Mouse (Mus musculus): ENCODE results near the gene Zfp846. TPM values are rescaled to one million over a fixed set of nuclear protein-coding genes. Genes with fewer than 3 reads are reported as not detected.

Gene Zfp846
- total and polyA plus RNA-seq, 3 experiments: 10.2 to 11.2 TPM; not detected in 1

DNA sequence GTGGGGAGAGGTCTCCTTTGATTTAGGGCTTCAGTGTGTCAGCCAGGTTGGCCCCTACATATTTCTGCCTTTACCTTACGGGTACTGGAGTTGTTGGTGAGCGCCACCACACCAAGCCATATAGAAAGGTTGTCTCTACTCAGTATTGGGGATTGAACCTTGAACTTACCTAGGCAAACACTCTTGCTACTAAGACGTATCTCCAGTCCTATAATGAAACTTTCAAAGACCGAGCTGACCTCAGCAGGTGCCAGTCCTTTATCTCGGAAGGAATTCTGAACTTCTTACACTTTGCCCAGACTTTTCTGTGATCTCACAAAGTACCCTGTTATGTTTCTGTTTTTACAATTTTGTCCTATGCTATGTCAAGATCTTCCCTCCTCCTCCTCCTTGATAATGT, 30.9 kb downstream of the Zfp846 start:
- no peak for DNase-seq (ENCODE audit: low read depth, low spot score)
- Histone ChIP-seq H3K27ac (ENCODE audit: control insufficient read depth, low read depth, low read length) (no peak overlapping the region), H3K4me1 (ENCODE audit: control insufficient read depth in 1 of 2, insufficient read depth in 2 of 2, low read length in 2 of 2) (no peaks in the 10 kb centered on the region), H3K27me3 (ENCODE audit: control insufficient read depth in 1 of 2, insufficient read depth in 2 of 2, low read length in 2 of 2) (no peaks in the 10 kb centered on the region), H3K9me3 (replicated peaks; ENCODE audit: insufficient read depth, low read length) (no peaks in the 10 kb centered on the region), H3K79me2 (ENCODE audit: control insufficient read depth, insufficient read depth, low read length, poor library complexity) (peaks cover 3% of the 10 kb centered on the region; the same call in 1 of the 2 replicates), H3K36me3 (ENCODE audit: control insufficient read depth in 1 of 2, insufficient read depth in 2 of 2, low read length in 2 of 2) (peaks cover 0 to 6% of the 10 kb centered on the region in 2 experiments; a peak in 2 of 4 replicates), H3K4me3 (ENCODE audit: control insufficient read depth in 1 of 2, insufficient read depth in 1 of 2, low read depth in 2 of 2, low read length in 2 of 2) (no peak overlapping the region), H3K9ac (ENCODE audit: control insufficient read depth, low read depth, low read length, poor library complexity, severe bottlenecking) (no peak overlapping the region)
- TF ChIP-seq TCF12 (IDR thresholded peaks at IDR 0.05; ENCODE audit: low read depth, low read length): no peak
- no peak for TF ChIP-seq CHD1 (IDR thresholded peaks at IDR 0.05; ENCODE audit: low read depth, low read length)
- no peak for TF ChIP-seq UBTF (IDR thresholded peaks at IDR 0.05; ENCODE audit: borderline replicate concordance, insufficient read depth, low read depth, low read length)
- TF ChIP-seq SIN3A (IDR thresholded peaks at IDR 0.05; ENCODE audit: low read length): no peak
- TF ChIP-seq TBP (IDR thresholded peaks at IDR 0.05; ENCODE audit: low read depth, low read length): no peak
- no peak for TF ChIP-seq MYC (IDR thresholded peaks at IDR 0.05; ENCODE audit: low read depth, low read length)
- TF ChIP-seq USF2 (IDR thresholded peaks at IDR 0.05; ENCODE audit: borderline replicate concordance in 1 of 2, insufficient read depth in 1 of 2, low read depth in 1 of 2, low read length in 2 of 2): no peak
- no peak for TF ChIP-seq CTCF (IDR thresholded peaks at IDR 0.05 in 2 of 3, conservative IDR thresholded peaks at IDR 0.05 in 1 of 3; ENCODE audit: control insufficient read depth in 1 of 3, insufficient read depth in 1 of 3, low read depth in 2 of 3, low read length in 3 of 3, poor library complexity in 1 of 3, severe bottlenecking in 1 of 3)
- TF ChIP-seq RAD21 (IDR thresholded peaks at IDR 0.05; ENCODE audit: low read depth, low read length): no peak
- no peak for TF ChIP-seq MYB (IDR thresholded peaks at IDR 0.05; ENCODE audit: low read depth, low read length)

DNA sequence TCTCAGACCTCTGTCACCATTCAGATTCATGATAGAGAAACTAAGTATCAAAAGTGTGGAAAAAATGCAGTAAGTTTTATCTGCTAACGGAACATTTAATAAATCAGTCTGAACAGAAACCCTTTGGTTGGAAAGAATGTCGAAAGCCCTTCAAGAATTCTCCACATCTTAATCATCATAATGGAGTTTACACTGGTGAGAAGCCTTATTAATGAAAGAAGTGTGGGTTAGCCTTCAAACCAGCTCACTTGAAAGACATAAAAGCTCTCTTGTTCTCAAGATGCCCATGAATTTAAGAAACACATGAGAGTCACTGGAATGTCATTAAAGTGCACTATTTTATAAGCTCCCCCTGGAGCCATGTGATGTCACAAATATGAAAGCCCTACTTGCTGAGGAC, 35.6 kb downstream of the Zfp846 start:
- Histone ChIP-seq H3K4me3 (ENCODE audit: control insufficient read depth in 1 of 2, insufficient read depth in 1 of 2, low read depth in 2 of 2, low read length in 2 of 2) (no peak overlapping the region), H3K9ac (ENCODE audit: control insufficient read depth, low read depth, low read length, poor library complexity, severe bottlenecking) (no peak overlapping the region), H3K79me2 (ENCODE audit: control insufficient read depth, insufficient read depth, low read length, poor library complexity) (no peaks in the 10 kb centered on the region), H3K27me3 (ENCODE audit: control insufficient read depth in 1 of 2, insufficient read depth in 2 of 2, low read length in 2 of 2) (no peaks in the 10 kb centered on the region), H3K4me1 (ENCODE audit: control insufficient read depth in 1 of 2, insufficient read depth in 2 of 2, low read length in 2 of 2) (no peaks in the 10 kb centered on the region), H3K36me3 (ENCODE audit: control insufficient read depth in 1 of 2, insufficient read depth in 2 of 2, low read length in 2 of 2) (no peaks in the 10 kb centered on the region), H3K9me3 (replicated peaks; ENCODE audit: insufficient read depth, low read length) (no peaks in the 10 kb centered on the region), H3K27ac (ENCODE audit: control insufficient read depth, low read depth, low read length) (no peak overlapping the region)
- TF ChIP-seq MXI1 (IDR thresholded peaks at IDR 0.05; ENCODE audit: low read depth, low read length) (no peak), E2F4 (IDR thresholded peaks at IDR 0.05; ENCODE audit: borderline replicate concordance, low read depth, low read length) (no peak), TCF12 (IDR thresholded peaks at IDR 0.05; ENCODE audit: low read depth, low read length) (no peak), USF2 (IDR thresholded peaks at IDR 0.05; ENCODE audit: borderline replicate concordance in 1 of 2, insufficient read depth in 1 of 2, low read depth in 1 of 2, low read length in 2 of 2) (no peak), CHD1 (IDR thresholded peaks at IDR 0.05; ENCODE audit: low read depth, low read length) (no peak), RCOR1 (IDR thresholded peaks at IDR 0.05; ENCODE audit: low read depth, low read length) (no peak), NELFE (IDR thresholded peaks at IDR 0.05; ENCODE audit: low read depth, low read length) (no peak), MYC (IDR thresholded peaks at IDR 0.05; ENCODE audit: low read depth, low read length) (no peak), MEF2A (IDR thresholded peaks at IDR 0.05; ENCODE audit: extremely low read depth, insufficient replicate concordance, low read depth, low read length, poor library complexity, severe bottlenecking) (no peak), ZC3H11A (IDR thresholded peaks at IDR 0.05; ENCODE audit: low read depth, low read length) (no peak), RAD21 (IDR thresholded peaks at IDR 0.05; ENCODE audit: low read depth, low read length) (no peak)
- DNase-seq (ENCODE audit: low read depth, low spot score): no peak
